Mouse (Mus musculus) mouse trophoblast stem cell (cell line): ENCODE measurements around the gene Grifin.

Experiments used
- in situ Hi-C, 2 experiments: fragments of 300-500 bp; cut with MseI, MboI; formaldehyde crosslinking; loops; 2 replicates in 1 of 2; 3 replicates in 1 of 2; pipeline ENCODE4 v1.15.1; 2025

Grifin gene

GRCm38 (mm10) chr5:140564896-140565295, at the start of gene Grifin:
Gene Grifin, minus strand, starts transcription at chr5:140565071.
- in situ Hi-C loops: no loop called here

- in situ Hi-C loops: loop anchor here in 1 of 2 experiments (10.0 kb wide), 1 partner anchor 139 kb away; no protein-coding TSS in a partner anchor
These were observed 49.3 kb upstream of the Grifin start for GRCm38 (mm10) chr5:140614141-140614540.

- in situ Hi-C loops: loop anchor here in 1 of 2 experiments (10.0 kb wide), 1 partner anchor 137 kb away; no protein-coding TSS in a partner anchor
These were observed 47.3 kb upstream of the Grifin start for GRCm38 (mm10) chr5:140612191-140612590.

GRCm38 (mm10) chr5:140611611-140612185, 46.8 kb upstream of the Grifin start:
- in situ Hi-C loops: loop anchor here in 1 of 2 experiments (10.0 kb wide), 1 partner anchor 137 kb away; no protein-coding TSS in a partner anchor

- in situ Hi-C loops: loop anchor here in 1 of 2 experiments (10.0 kb wide), 1 partner anchor 136 kb away; no protein-coding TSS in a partner anchor
These were observed 46.2 kb upstream of the Grifin start for GRCm38 (mm10) chr5:140611021-140611583.

- in situ Hi-C loops: loop anchor here in 1 of 2 experiments (10.0 kb wide), 1 partner anchor 136 kb away; no protein-coding TSS in a partner anchor
These were observed 45.6 kb upstream of the Grifin start for GRCm38 (mm10) chr5:140610273-140611011.

- in situ Hi-C loops: loop anchor here in 1 of 2 experiments (10.0 kb wide), 1 partner anchor 135 kb away; no protein-coding TSS in a partner anchor
These were observed 44.8 kb upstream of the Grifin start for GRCm38 (mm10) chr5:140609511-140610272.

GRCm38 (mm10) chr5:140608634-140609015, 43.8 kb upstream of the Grifin start:
- in situ Hi-C loops: no loop called here

- in situ Hi-C loops: no loop called here
These were observed 43.2 kb upstream of the Grifin start for GRCm38 (mm10) chr5:140607836-140608633.

GRCm38 (mm10) chr5:140607001-140607835, 42.3 kb upstream of the Grifin start, which contains the start of gene Lfng:
Gene Lfng, plus strand, starts transcription at chr5:140607320.
- in situ Hi-C loops: no loop called here

- in situ Hi-C loops: no loop called here
These were observed 41.5 kb upstream of the Grifin start for GRCm38 (mm10) chr5:140606386-140606785.

- in situ Hi-C loops: no loop called here
These were observed 40.4 kb upstream of the Grifin start for GRCm38 (mm10) chr5:140605228-140605627.

GRCm38 (mm10) chr5:140604386-140604785, 39.5 kb upstream of the Grifin start:
- in situ Hi-C loops: no loop called here

GRCm38 (mm10) chr5:140602540-140602939, 37.7 kb upstream of the Grifin start:
- in situ Hi-C loops: no loop called here

GRCm38 (mm10) chr5:140601712-140602111, 36.8 kb upstream of the Grifin start:
- in situ Hi-C loops: no loop called here

- in situ Hi-C loops: no loop called here
These were observed 35.1 kb upstream of the Grifin start for GRCm38 (mm10) chr5:140599939-140600338.

- in situ Hi-C loops: no loop called here
These were observed 32.9 kb upstream of the Grifin start for GRCm38 (mm10) chr5:140597787-140598186.

- in situ Hi-C loops: no loop called here
These were observed 32.2 kb upstream of the Grifin start for GRCm38 (mm10) chr5:140596927-140597588.

- in situ Hi-C loops: no loop called here
These were observed 31.6 kb upstream of the Grifin start for GRCm38 (mm10) chr5:140596426-140596825.
